Mouse (Mus musculus) lung, adult 10 weeks (tissue): ENCODE data around the gene Nsrp1. TPM values are rescaled to one million over a fixed set of nuclear protein-coding genes. Genes with fewer than 3 reads are reported as not detected.

Experiments
- polyA plus RNA-seq: library from polyadenylated mRNA; stranded (reverse); fragments of 350-450 nt; fragmentation: Illumina TruSeq; extraction: RNeasy Lipid Tissue Mini Kit (QIAGEN cat#74804); gene quantifications from one replicate; pipeline ENCODE4 v1.2.3, GENCODE M21; 2014; ENCODE audit warnings: low read depth, low replicate concordance; ENCODE audit not compliant: insufficient read depth

Nsrp1 gene
- polyA plus RNA-seq, result 7.6 TPM

DNA sequence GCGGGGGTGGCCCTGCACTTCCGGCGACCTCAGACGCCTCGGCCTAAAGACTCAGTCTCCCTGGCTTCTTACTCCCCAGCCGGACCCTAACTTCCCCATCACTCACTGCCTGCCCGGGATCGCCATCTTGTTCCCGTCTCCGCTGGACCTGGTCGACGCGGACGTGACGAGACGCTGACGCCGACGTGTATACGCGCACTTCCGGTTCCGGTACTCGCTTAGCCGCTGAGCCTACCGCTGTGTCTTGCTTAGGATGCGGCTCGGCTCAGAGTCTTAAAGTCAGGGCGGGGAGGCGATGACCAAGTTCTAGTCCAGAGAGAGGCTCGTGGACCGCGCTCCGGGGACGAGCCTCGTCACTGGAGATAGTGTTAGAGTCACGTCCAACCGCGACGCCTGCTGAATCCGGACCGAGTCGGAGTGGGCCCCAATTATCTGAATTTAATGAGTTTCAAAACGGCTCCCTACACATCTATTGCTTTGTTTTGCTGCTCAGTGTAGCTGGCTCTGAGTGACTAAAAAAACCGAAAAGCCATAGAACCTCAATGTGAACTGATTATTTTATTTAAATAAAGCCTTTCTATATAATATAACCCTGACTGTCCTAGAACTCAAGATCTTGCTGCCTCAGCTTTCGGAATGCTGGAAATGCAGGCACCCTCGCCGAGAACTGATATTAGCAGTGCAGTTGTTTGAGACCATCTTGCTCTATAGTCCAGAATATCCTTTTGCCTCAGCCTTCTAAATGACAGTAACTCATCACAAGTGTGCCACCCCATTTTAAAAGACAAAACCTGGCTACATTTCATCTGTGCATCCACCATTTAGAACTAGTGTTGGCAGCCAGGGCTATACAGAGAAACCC lies at the start of gene Nsrp1:
Gene Nsrp1, minus strand, starts transcription at position 163 of the 862 bp plus-strand sequence.

DNA sequence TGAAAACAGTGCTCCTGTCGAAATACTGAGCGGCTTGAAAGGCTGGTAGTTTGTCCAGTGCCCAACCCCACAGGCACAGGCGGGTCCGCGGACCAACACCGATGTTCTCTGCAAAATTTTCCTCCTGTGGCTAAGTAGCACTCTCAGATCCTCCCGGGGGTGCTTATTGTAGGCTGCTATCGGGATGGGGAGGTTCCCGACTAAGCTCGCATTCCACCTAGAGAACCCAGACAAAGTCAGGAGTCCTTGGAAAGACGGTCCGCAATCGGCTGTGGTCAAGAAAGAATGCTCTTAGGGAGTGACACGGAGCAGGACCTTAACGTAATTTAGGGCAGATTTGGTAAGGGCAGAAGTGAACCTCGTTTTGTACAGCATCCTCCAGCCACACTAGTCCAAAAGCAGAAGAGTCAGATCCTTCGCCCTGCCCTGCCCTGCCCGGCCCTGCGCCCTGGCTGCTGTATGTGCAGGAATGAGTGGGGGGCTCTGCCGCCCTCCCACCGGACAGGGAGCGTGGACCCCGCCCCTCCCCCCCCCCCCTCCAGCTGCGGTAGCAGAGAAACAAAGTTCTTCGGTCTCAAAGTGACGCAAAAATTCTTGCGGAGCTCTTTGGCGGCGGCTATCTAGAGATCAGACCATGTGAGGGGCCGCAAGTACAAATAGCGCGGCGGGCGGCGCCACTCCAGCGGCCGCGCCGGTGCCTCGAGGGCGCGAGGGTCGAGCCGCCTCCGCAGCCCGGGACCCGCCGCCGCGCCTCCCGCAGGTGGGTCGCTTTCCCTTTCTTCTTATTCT lies 80.1 kb downstream of the Nsrp1 start, which contains the start of gene Slc6a4:
Gene Slc6a4, plus strand, starts transcription at position 688 of the 789 bp plus-strand sequence.

Other genes starting within 250 kb of the Nsrp1 start
- gene Cpd, start 231.4 kb downstream of the Nsrp1 start, polyA plus RNA-seq, result 22.7 TPM
- 0.58 TPM for gene Tmigd1, start 176.3 kb downstream of the Nsrp1 start, polyA plus RNA-seq
- gene Blmh, start 153.6 kb downstream of the Nsrp1 start, polyA plus RNA-seq, result 29.5 TPM
- 2.1 TPM for gene Slc6a4, start 79.8 kb downstream of the Nsrp1 start, polyA plus RNA-seq
- 0.45 TPM for gene Efcab5, start 110.5 kb upstream of the Nsrp1 start, polyA plus RNA-seq
- 11.3 TPM for gene Ssh2, start 137.9 kb upstream of the Nsrp1 start, polyA plus RNA-seq